Mouse (Mus musculus): ENCODE results near the gene Gm20878. TPM values are rescaled to one million over a fixed set of nuclear protein-coding genes. Genes with fewer than 3 reads are reported as not detected.
"Not testable (repeated sequence)": the region's sequence is repeated elsewhere in the genome, so short reads cannot be mapped to it uniquely, and the experiment has no call there.

Gm20878 gene
- polyA plus RNA-seq (2016; fragmentation: Nextera tagmentation; extraction: Ambion mirVana), result 1.0 and 1.1 TPM in 2 replicates

DNA sequence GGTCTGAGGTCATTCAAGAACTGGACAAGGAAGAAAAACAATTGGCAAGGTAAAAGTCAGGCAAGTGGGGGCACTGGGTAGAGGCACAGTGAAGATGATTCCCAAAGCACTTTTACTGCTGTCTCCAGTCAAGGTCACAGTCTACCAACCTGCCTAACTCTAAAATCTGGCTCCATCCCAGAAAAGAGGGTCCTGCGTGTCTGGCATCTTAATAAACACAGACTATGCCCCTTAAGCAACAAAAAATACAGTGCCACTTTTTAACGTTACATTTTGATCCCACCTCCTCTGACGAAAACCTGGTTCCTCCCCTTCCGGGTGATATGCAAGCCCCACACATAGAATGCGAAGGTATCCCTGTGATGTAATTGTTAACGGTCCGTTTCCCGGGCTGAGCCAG, at the start of gene Gm20878:
Gm20878 (plus strand) TSS at position 301 of the 400 bp plus-strand sequence.
- no CpG with 5 or more reads among the region's 8 CpGs for WGBS
- H3K9me3 ChIP-seq (replicated peaks); H3K4me3 ChIP-seq; H3K36me3 ChIP-seq; H3K27me3 ChIP-seq (ENCODE audit: low read depth, poor library complexity, severe bottlenecking); H3K27ac ChIP-seq; DNase-seq (ENCODE audit: low spot score); H3K4me1 ChIP-seq: not testable (repeated sequence)

- H3K4me1 ChIP-seq; H3K9me3 ChIP-seq (replicated peaks); H3K27ac ChIP-seq; H3K4me3 ChIP-seq; DNase-seq (ENCODE audit: low spot score); H3K36me3 ChIP-seq; H3K27me3 ChIP-seq (ENCODE audit: low read depth, poor library complexity, severe bottlenecking): not testable (repeated sequence)
- no CpG with 5 or more reads among the region's 5 CpGs for WGBS
Measured at GRCm38 (mm10) chr4:41903310-41903709, 38.1 kb upstream of the Gm20878 start, which contains the start of gene Gm21541. Gene Gm21541, plus strand, starts transcription at chr4:41903610.

DNA sequence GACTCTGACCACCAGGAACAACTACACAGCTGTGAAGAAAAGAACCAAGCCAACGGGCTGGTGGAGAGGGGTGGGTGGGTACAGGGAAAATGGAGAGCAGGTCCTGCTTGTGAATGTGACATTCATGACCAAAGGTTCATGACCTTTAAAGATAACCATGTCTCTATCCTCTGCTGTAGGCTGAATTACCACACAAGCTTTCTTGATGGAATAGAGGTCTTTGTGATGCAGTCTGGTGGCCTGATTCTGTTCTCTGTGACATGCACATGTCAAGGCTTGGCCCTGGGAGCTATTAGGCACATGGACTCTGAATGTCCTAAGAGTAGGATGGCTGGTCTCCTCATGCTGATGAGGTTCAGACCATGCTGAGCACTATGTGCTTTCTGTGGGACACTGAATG, 24.4 kb downstream of the Gm20878 start, which contains the start of gene Fam205a4:
Fam205a4 (plus strand) TSS at position 301 of the 400 bp plus-strand sequence.
- H3K36me3 ChIP-seq; H3K27me3 ChIP-seq (ENCODE audit: low read depth, poor library complexity, severe bottlenecking); H3K27ac ChIP-seq; H3K4me1 ChIP-seq; DNase-seq (ENCODE audit: low spot score); H3K9me3 ChIP-seq (replicated peaks); H3K4me3 ChIP-seq: not testable (repeated sequence)
- WGBS, result no CpG with 5 or more reads among the region's 1 CpGs

Other genes with a start within 250 kb of the Gm20878 start
- 6.1 and 7.8 TPM in 2 replicates for gene Cntfr, start 244.5 kb upstream of the Gm20878 start, polyA plus RNA-seq (2016; fragmentation: Nextera tagmentation; extraction: Ambion mirVana)
- 202 and 253 TPM in 2 replicates for gene Il11ra1, start 241.6 kb upstream of the Gm20878 start, polyA plus RNA-seq (2016; fragmentation: Nextera tagmentation; extraction: Ambion mirVana)
- gene Rpp25l, start 228.0 kb upstream of the Gm20878 start, polyA plus RNA-seq (2016; fragmentation: Nextera tagmentation; extraction: Ambion mirVana), result 93.6 and 101 TPM in 2 replicates
- 118 and 123 TPM in 2 replicates for gene Dctn3, start 218.4 kb upstream of the Gm20878 start, polyA plus RNA-seq (2016; fragmentation: Nextera tagmentation; extraction: Ambion mirVana)
- gene Arid3c, start 210.4 kb upstream of the Gm20878 start, polyA plus RNA-seq (2016; fragmentation: Nextera tagmentation; extraction: Ambion mirVana), result not detected in 2 replicates
- 33.7 and 37.6 TPM in 2 replicates for gene Galt, start 186.3 kb upstream of the Gm20878 start, polyA plus RNA-seq (2016; fragmentation: Nextera tagmentation; extraction: Ambion mirVana)
- 83.7 and 91.1 TPM in 2 replicates for gene Sigmar1, start 185.4 kb upstream of the Gm20878 start, polyA plus RNA-seq (2016; fragmentation: Nextera tagmentation; extraction: Ambion mirVana)
- 26.7 and 35.6 TPM in 2 replicates for gene Ccl27a, start 167.3 kb upstream of the Gm20878 start, polyA plus RNA-seq (2016; fragmentation: Nextera tagmentation; extraction: Ambion mirVana)
- not detected in 2 replicates for gene Gm21541, start 38.0 kb upstream of the Gm20878 start, polyA plus RNA-seq (2016; fragmentation: Nextera tagmentation; extraction: Ambion mirVana)
- 0.04 TPM in 1 of 2 replicates, not detected in the other for gene Fam205a4, start 24.5 kb downstream of the Gm20878 start, polyA plus RNA-seq (2016; fragmentation: Nextera tagmentation; extraction: Ambion mirVana)
- not detected in 2 replicates for gene Gm21093, start 93.2 kb downstream of the Gm20878 start, polyA plus RNA-seq (2016; fragmentation: Nextera tagmentation; extraction: Ambion mirVana)
- gene Gm3893, start 149.6 kb downstream of the Gm20878 start, polyA plus RNA-seq (2016; fragmentation: Nextera tagmentation; extraction: Ambion mirVana), result not detected in 2 replicates
- 1.2 TPM in 1 of 2 replicates, not detected in the other for gene Gm13304, start 173.2 kb downstream of the Gm20878 start, polyA plus RNA-seq (2016; fragmentation: Nextera tagmentation; extraction: Ambion mirVana)
- gene Gm13306, start 211.9 kb downstream of the Gm20878 start, polyA plus RNA-seq (2016; fragmentation: Nextera tagmentation; extraction: Ambion mirVana), result not detected in 2 replicates
- gene Gm13305, start 227.0 kb downstream of the Gm20878 start, polyA plus RNA-seq (2016; fragmentation: Nextera tagmentation; extraction: Ambion mirVana), result not detected in 2 replicates